Mouse (Mus musculus) stomach, embryonic 15.5 days (tissue): ENCODE results near the gene Ltbp2. TPM values are rescaled to one million over a fixed set of nuclear protein-coding genes. Genes with fewer than 3 reads are reported as not detected.

ENCODE experiments used
- ATAC-seq: fragments of 200-750 bp; cut with Nextera tagmentation; 2 replicates; pipeline ENCODE4 v1.8.0; 2017; ENCODE audit warnings: low read depth, moderate number of reproducible peaks, moderate TSS enrichment; ENCODE audit not compliant: insufficient read depth, low FRiP score
- H3K27ac ChIP-seq: fragments of 300-500 bp; sonication (generic); 2 replicates; pipeline ENCODE4 v1.5.1; 2015; ENCODE audit warnings: mild to moderate bottlenecking, inconsistent platforms
- H3K27me3 ChIP-seq: fragments of 300-500 bp; sonication (generic); replicated peaks from 2 replicates; pipeline ENCODE4 v1.6.1; 2015; ENCODE audit warnings: inconsistent platforms
- H3K36me3 ChIP-seq: fragments of 300-500 bp; sonication (generic); 2 replicates; pipeline ENCODE4 v1.6.1; 2015; ENCODE audit warnings: inconsistent platforms
- H3K4me1 ChIP-seq: fragments of 300-500 bp; sonication (generic); 2 replicates; pipeline ENCODE4 v1.6.1; 2015; ENCODE audit warnings: inconsistent platforms
- H3K4me2 ChIP-seq: fragments of 300-500 bp; sonication (generic); 2 replicates; pipeline ENCODE4 v1.6.1; 2015; ENCODE audit warnings: mild to moderate bottlenecking, inconsistent platforms
- H3K4me3 ChIP-seq: fragments of 300-500 bp; sonication (generic); replicated peaks from 2 replicates; pipeline ENCODE4 v1.5.1; 2015; ENCODE audit warnings: inconsistent platforms
- H3K9ac ChIP-seq: fragments of 300-500 bp; sonication (generic); 2 replicates; pipeline ENCODE4 v1.6.1; 2015; ENCODE audit warnings: inconsistent platforms
- H3K9me3 ChIP-seq: fragments of 300-500 bp; sonication (generic); 2 replicates; pipeline ENCODE4 v1.6.1; 2016; ENCODE audit warnings: inconsistent platforms
- WGBS: fragments of 180-500 bp; shearing (Covaris S2); methylation state at CpG from one replicate; pipeline ENCODE4 v1.1.7; 2015; 5-methylcytosine and 5-hydroxymethylcytosine counted together
- polyA plus RNA-seq: library from polyadenylated mRNA; unstranded; fragments of >200 nt; fragmentation: Nextera tagmentation; extraction: Ambion mirVana; gene quantifications from 2 replicates; pipeline ENCODE4 v1.2.1, GENCODE M21; 2015

Gene Ltbp2
- polyA plus RNA-seq, 1 experiment from 2014 or later, result 1.2 TPM

DNA sequence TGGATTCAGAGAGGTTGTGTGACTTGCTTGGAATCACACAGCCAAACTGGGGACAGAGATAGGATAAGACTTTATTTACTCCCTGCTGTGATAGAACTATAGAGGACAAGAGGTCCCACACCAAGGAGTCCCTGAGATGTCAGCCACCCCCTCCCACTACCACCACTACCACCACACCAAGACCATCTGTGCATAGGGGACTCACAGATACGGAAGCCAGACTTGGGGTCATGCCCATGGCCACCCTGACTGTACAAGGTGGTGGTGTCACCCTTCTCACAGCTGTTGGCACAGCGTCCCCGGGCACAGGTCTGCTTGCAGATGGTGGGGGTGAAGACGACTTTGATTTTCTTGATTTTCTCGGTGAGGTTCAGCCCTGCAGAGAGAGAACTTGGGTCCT, 45.9 kb downstream of the Ltbp2 start:
- Histone ChIP-seq H3K4me2 (no peak overlapping the region), H3K9me3 (no peaks in the 10 kb centered on the region), H3K27me3 (no peaks in the 10 kb centered on the region), H3K4me3 (no peak overlapping the region), H3K9ac (no peak overlapping the region), H3K27ac (no peak overlapping the region), H3K4me1 (no peaks in the 10 kb centered on the region), H3K36me3 (no peaks in the 10 kb centered on the region)
- ATAC-seq, result no peak
- WGBS, result 94% methylated on average over 5 of the region's 5 CpGs

DNA sequence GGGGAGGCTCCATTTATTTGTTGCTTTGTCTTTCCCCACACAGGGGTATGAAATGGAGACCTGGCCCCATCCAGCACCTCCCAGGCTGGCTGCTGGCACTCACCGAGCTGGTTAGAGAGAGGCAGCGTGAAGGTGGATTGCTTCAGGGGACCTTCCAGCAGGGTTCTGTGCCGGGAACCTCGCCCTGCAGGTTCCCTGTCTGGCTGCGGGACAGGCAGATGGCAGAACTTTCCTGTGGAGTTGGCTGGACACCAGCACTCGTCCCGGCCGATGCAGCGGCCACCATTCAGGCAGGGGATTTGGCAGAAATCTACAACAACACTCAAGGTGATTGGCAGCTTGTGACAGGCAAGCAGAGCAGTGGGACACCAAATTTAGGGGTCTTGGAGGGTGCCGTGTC, 46.4 kb downstream of the Ltbp2 start:
- no peaks in the 10 kb centered on the region for H3K36me3 ChIP-seq
- H3K27me3 ChIP-seq, result no peaks in the 10 kb centered on the region
- no peak overlapping the region for H3K27ac ChIP-seq
- H3K4me3 ChIP-seq, result no peak overlapping the region
- WGBS, result 73% methylated on average over 10 of the region's 10 CpGs
- no peak overlapping the region for H3K9ac ChIP-seq
- no peak overlapping the region for H3K4me2 ChIP-seq
- no peaks in the 10 kb centered on the region for H3K9me3 ChIP-seq
- H3K4me1 ChIP-seq, result no peaks in the 10 kb centered on the region
- no peak for ATAC-seq

DNA sequence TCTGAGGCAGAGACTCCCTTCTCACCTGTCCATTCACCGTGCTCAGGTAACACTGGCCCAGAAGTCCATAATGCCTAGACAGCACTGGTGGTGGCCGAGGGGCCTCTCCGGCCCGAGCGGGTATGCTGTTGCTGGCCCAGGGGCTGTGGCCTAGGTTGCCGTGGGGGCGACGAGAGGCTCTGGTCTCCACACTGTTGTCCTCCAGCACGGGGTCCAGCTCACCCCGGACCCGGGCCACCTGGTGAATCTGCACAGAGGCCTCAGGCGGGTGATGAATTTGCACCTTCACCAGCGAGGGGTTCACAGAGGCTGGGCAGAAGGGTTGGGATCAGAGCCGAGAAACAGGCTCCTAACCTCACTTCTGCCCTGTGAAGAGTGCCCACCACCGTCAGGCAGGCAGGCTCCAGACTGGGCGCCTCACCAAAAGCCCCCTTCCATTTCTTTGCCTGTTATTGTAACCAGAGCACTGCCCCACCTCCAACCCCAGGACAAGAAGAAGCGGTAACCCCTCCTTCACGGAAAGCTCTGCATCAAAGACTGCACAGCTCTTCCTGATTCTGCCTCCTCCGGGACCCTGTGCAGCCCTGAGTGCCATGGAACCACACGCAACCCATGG, 47.1 kb downstream of the Ltbp2 start:
- H3K36me3 ChIP-seq, result no peaks in the 10 kb centered on the region
- H3K27ac ChIP-seq, result no peak overlapping the region
- no peaks in the 10 kb centered on the region for H3K27me3 ChIP-seq
- 79% methylated on average over 20 of the region's 20 CpGs for WGBS
- H3K9me3 ChIP-seq, result no peaks in the 10 kb centered on the region
- no peak for ATAC-seq
- no peaks in the 10 kb centered on the region for H3K4me1 ChIP-seq
- H3K9ac ChIP-seq, result no peak overlapping the region
- H3K4me3 ChIP-seq, result no peak overlapping the region
- H3K4me2 ChIP-seq, result no peak overlapping the region

DNA sequence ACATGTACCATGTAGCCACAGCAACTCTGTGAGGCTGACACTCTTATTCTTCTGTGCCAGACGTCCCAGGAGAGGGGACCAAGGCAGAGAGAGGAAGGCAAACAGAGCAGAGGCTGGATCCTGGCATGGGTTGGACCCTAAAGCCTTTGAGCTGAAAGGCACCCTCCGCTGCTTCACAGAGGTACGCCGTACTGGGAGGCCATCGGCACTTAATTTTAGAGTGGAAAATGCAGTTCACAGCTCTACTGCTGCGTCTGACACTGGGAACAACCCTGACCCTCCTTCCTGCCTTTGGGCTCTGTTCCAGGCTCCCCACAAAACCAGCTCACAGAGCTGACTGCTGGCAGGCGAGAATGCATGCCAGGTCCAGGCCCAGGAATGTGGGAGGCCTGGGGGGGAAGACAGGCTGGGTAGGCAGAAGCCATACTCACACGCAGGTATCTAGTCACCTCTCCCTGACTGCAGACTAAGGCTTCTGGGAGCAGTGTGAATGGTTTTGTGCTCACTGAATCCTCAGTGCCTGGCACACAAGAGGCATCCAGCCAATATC, 48.9 kb downstream of the Ltbp2 start:
- H3K27me3 ChIP-seq, result no peaks in the 10 kb centered on the region
- no peak overlapping the region for H3K4me3 ChIP-seq
- WGBS, result 53% methylated on average over 8 of the region's 8 CpGs
- ATAC-seq, result no peak
- no peaks in the 10 kb centered on the region for H3K36me3 ChIP-seq
- H3K4me1 ChIP-seq, result no peaks in the 10 kb centered on the region
- H3K4me2 ChIP-seq, result no peak overlapping the region
- no peak overlapping the region for H3K9ac ChIP-seq
- no peaks in the 10 kb centered on the region for H3K9me3 ChIP-seq
- H3K27ac ChIP-seq, result no peak overlapping the region

DNA sequence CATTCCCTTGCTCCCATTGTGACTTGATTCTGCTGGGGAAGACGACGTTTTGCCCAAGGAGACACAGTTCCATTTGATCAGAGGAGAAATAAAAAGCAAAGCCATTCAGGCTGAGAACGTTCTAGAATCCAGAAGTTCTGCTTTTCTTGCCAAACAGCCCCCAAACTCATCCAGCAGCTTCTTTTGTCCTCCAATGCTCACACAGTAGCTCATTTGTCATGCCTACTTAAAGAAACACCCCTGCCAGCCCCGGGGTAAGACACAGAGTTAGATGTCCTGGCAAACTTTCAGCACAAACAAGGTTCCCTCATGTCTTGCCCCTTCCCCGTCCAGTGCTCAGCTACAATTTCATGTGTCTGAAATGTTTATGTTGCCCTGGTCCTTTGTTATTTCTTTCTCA, 52.1 kb downstream of the Ltbp2 start:
- Histone ChIP-seq H3K27ac (no peak overlapping the region), H3K4me1 (no peaks in the 10 kb centered on the region), H3K4me2 (no peak overlapping the region), H3K36me3 (no peaks in the 10 kb centered on the region), H3K9me3 (no peaks in the 10 kb centered on the region), H3K9ac (no peak overlapping the region), H3K4me3 (no peak overlapping the region), H3K27me3 (no peaks in the 10 kb centered on the region)
- ATAC-seq, result no peak
- 62% methylated on average over 5 of the region's 5 CpGs for WGBS

DNA sequence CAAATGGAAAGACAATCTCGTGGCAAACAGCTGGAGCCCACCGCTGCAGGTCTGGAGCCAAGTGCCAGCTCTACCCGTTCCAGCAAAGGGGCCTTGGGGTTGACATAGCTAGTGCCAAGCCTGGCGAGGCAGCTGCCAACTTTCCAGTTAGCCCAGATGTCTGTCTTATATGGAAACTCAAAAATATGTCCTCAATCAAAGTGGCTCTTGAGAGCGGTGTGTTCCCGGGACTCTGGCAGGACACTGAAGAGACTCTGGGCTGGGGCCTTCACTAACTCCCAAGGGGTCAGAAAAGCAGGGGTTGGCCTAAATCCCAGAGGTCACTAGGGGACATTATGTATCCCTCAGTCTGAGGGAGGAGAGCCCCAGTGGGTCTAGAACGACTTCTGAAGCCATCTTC, 52.7 kb downstream of the Ltbp2 start:
- Histone ChIP-seq H3K9me3 (no peaks in the 10 kb centered on the region), H3K4me1 (no peaks in the 10 kb centered on the region), H3K36me3 (no peaks in the 10 kb centered on the region), H3K4me3 (no peak overlapping the region), H3K4me2 (no peak overlapping the region), H3K27me3 (no peaks in the 10 kb centered on the region), H3K9ac (no peak overlapping the region), H3K27ac (no peak overlapping the region)
- 72% methylated on average over 7 of the region's 7 CpGs for WGBS
- ATAC-seq, result no peak

DNA sequence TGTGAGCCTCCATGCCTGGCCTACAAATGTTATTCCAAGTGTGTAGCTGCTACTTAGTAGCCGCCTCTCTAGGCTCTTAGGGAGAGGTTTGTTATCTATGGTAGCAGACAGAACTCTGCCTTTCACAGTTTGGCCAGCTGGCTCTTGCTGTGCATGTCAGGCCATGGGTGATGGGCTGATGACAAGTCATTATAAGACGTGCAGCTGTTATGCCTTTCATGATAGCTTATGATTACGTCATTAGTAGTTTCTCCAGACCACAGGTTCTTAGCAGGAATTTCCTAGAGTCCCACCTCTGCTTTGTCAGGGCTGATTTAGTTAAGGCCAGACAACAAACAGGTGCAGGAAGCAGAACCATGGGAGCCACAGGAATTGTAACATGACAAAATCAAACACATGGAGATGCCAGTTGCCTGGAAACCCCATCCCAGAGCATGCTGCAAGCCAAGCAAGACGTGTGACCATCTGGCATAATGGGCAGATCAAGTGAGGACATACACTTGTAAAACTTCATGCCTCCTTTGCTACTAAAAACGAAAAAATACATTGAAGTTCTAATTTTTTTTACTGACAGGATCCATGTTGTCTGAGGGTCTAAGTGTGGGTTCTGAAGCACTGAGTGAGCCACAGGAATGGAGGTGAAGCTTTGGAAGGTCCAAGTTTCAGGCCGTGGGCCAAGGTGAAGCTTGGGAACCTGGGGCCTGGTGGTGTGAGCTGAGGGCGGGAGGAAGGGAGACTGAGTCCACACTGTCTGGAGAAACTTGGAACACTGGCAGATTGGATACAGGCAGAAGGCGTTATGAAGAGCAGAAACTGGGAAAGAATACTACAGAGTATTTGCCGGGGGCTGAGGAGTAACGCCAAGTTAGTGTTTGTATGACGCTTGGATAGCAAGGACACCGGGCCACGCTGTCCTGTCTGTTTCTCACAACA, 56.8 kb downstream of the Ltbp2 start:
- Histone ChIP-seq H3K4me1 (no peaks in the 10 kb centered on the region), H3K36me3 (no peaks in the 10 kb centered on the region), H3K27ac (no peak overlapping the region), H3K27me3 (no peaks in the 10 kb centered on the region), H3K4me2 (no peak overlapping the region), H3K4me3 (no peak overlapping the region), H3K9me3 (no peaks in the 10 kb centered on the region), H3K9ac (no peak overlapping the region)
- peak; percentile 83; the same call in 1 of the 2 replicates for ATAC-seq
- 83% methylated on average over 13 of the region's 13 CpGs for WGBS

DNA sequence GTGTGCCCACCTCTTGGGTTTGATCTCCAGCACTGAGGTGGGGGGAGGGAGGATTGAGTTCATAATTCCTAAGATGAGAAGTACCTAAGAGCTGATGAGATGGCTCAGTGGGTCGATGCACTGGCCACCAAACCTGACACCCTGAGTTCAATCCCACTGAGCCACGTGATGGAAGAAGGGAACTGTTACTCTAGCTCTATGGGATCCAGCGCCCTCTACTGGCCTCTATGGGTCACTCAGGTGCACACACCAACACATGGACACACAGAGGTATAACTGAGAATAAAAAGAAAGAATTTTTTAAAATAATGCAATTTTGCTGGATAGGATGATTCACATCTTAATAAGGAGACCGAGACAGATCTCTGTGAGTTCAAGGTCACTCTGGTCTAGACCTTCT, 57.8 kb downstream of the Ltbp2 start:
- ATAC-seq, result no peak
- Histone ChIP-seq H3K4me1 (no peaks in the 10 kb centered on the region), H3K9me3 (no peaks in the 10 kb centered on the region), H3K4me2 (no peak overlapping the region), H3K27ac (no peak overlapping the region), H3K9ac (no peak overlapping the region), H3K27me3 (no peaks in the 10 kb centered on the region), H3K4me3 (no peak overlapping the region), H3K36me3 (no peaks in the 10 kb centered on the region)
- WGBS, result 64% methylated on average over 4 of the region's 4 CpGs

DNA sequence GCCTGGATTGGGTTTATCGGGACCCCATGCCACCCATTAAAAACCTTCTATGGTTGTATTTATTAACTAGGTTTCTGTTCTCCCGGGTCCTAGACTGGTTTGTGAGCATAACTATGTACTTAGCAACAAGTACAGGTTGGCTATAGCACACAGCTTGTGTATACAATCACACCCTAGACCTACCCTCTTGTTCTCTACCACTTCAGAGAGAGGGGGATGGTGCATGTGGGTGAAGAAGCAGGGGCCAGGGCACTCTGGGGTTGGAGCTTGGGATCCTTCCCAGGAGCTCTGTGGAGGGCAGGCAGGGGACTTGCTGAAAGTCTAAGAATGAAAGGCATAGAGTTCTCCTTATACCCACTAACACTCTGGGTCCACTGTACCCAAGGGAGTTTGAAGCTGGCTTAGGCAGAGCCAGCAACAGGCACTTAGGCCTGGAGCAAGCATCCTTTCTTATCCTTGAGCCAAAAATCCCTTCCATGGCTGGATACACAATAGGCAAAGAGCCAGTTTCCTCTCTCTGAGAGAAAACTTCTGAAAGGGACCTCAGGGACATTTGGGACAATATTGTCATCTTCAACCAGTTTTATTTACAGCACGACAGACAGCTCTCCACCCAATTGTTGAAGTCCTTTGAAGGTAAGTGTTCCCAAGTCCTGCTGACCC, 61.5 kb downstream of the Ltbp2 start:
- Histone ChIP-seq H3K4me3 (no peak overlapping the region), H3K9me3 (no peaks in the 10 kb centered on the region), H3K9ac (no peak overlapping the region), H3K4me2 (no peak overlapping the region), H3K27ac (0 out of 2 replicates have a peak overlapping the region, but pooled peaks have one; percentile 26), H3K36me3 (no peaks in the 10 kb centered on the region), H3K4me1 (no peaks in the 10 kb centered on the region), H3K27me3 (no peaks in the 10 kb centered on the region)
- WGBS, result 47% methylated on average over 3 of the region's 3 CpGs
- peak; percentile 80 for ATAC-seq

DNA sequence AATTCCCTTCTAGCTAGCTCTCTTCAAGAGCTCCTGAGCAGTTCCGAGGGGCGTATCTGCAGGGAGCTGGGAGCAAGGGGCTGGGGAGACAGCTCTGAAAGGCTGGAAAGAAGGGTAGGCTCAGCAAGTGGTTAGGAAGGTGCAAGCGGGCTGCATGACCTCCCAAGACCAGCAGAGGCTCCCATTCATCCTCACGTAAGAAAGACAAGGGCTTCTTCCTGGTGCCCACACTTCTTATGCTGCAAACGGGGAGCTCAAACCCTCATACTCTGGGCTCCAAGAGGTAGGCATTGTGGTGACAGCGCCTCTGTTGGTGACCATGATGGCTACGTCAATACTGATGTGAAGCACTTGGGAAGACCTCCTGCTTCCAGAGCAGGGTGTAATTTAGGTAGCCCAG, 62.6 kb downstream of the Ltbp2 start:
- WGBS, result 47% methylated on average over 7 of the region's 7 CpGs

DNA sequence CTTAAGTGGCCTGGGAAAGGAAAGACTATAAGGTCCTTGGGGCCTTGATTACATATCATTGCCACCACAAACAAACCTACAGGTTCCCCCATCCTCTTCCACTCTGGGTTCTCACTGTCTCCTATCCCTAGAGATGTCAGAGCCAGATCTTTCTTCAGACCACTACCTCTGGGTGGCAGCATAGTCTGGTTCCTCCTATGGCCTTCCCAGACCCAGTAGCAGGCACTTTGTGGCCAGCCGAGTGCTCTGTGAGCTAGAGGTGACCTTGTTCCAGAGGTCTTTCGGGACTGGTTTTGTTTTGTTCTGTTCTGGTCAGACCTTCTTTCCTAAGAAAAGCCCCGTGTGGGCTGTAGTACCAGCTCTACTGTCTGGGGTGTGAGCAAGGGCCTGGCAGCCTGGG, 64.3 kb downstream of the Ltbp2 start:
- no peaks in the 10 kb centered on the region for H3K4me1 ChIP-seq
- H3K36me3 ChIP-seq, result no peaks in the 10 kb centered on the region
- H3K27ac ChIP-seq, result no peak overlapping the region
- H3K4me3 ChIP-seq, result no peak overlapping the region
- H3K9me3 ChIP-seq, result no peaks in the 10 kb centered on the region
- no peak overlapping the region for H3K4me2 ChIP-seq
- H3K27me3 ChIP-seq, result no peaks in the 10 kb centered on the region
- no peak for ATAC-seq
- no peak overlapping the region for H3K9ac ChIP-seq
- 55% methylated on average over 3 of the region's 3 CpGs for WGBS

More for the DNA sequence above, 62.6 kb downstream of the Ltbp2 start:
- no peak overlapping the region for H3K9ac ChIP-seq
- H3K27ac ChIP-seq, result no peak overlapping the region
- H3K4me2 ChIP-seq, result no peak overlapping the region
- H3K4me1 ChIP-seq, result no peaks in the 10 kb centered on the region
- no peak overlapping the region for H3K4me3 ChIP-seq
- no peaks in the 10 kb centered on the region for H3K27me3 ChIP-seq
- no peaks in the 10 kb centered on the region for H3K9me3 ChIP-seq
- H3K36me3 ChIP-seq, result no peaks in the 10 kb centered on the region
- ATAC-seq, result no peak

DNA sequence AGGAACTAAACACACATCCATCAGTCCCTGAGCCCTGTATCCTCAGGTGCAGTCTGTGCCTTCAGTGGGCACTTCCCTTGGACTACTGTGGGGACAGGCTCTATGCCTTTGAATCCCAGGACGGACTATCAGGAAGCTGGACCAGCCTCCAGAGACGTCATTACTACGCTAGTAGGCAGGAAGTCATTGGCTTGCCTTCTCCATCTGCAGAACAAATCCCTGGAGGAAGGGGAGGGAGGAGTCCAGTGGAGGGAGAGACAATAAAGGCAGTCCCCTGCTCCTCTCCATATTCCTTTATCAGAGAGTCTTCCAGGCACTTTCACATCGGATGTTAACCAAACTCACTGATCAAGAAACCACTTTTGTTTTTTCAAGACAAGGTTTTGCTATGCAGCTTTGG, 64.8 kb downstream of the Ltbp2 start:
- no peaks in the 10 kb centered on the region for H3K4me1 ChIP-seq
- no peak for ATAC-seq
- H3K36me3 ChIP-seq, result no peaks in the 10 kb centered on the region
- H3K4me2 ChIP-seq, result no peak overlapping the region
- WGBS, result 57% methylated on average over 4 of the region's 4 CpGs
- H3K27me3 ChIP-seq, result no peaks in the 10 kb centered on the region
- no peak overlapping the region for H3K9ac ChIP-seq
- H3K27ac ChIP-seq, result no peak overlapping the region
- no peak overlapping the region for H3K4me3 ChIP-seq
- no peaks in the 10 kb centered on the region for H3K9me3 ChIP-seq
